Mouse (Mus musculus): Measurements from ENCODE around the gene Olfr146. TPM values are rescaled to one million over a fixed set of nuclear protein-coding genes. Genes with fewer than 3 reads are reported as not detected.

Olfr146 gene
- total RNA-seq (2021), result not detected
- long read RNA-seq, experiment 1, result 0 reads
- long read RNA-seq, experiment 2, result 0 reads

DNA sequence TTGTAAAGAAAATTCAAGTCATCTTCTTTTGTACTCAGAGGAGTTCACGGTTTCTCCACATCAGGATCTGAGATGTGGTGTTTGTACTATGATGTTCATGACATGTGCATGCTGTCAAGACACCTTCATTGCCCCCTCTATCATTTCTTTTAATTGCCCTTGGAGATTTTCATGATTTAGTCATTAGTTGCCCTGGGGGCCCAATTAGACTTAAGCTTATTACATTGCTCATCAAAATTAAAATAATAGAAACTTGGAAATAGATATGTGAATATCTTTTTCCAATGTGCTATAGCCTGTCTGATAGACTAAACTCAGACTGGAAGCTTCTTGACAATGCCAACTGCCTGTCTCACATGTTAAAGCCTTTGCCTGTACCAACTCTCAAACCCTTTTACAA, at the start of gene Olfr146:
Gene Olfr146, minus strand, starts transcription at position 101 of the 400 bp plus-strand sequence.
- TF ChIP-seq CTCF (IDR thresholded peaks at IDR 0.05), result no peak
- no peak within 1 kb of the TSS for H3K27ac ChIP-seq
- intact Hi-C loops (cut with DNase I), result no loop called here
- no peak for DNase-seq
- no peak within 1 kb of the TSS for H3K4me3 ChIP-seq

DNA sequence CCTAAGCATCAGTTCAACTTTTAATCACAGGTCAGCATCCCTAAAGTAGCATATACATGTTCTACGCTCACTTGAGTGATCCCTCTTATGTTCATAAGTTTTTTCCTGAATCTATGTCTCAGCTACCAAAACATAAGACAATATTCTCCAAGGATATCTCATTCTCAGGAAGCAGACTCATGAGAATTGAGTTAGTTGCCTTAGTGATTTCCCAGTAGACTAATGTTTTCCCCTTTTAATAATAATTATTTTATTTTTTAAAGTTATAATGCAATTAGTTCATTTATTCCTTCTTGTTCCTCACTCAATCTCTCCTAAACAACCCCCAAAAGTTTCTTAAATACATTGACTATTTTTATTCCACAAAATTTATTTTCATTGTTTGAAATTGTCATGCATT, 41.7 kb upstream of the Olfr146 start, which contains the start of gene Olfr937:
Gene Olfr937, minus strand, starts transcription at position 101 of the 400 bp plus-strand sequence.
- Histone ChIP-seq H3K4me3 (no peak within 1 kb of the TSS), H3K27ac (no peak within 1 kb of the TSS)
- TF ChIP-seq CTCF (IDR thresholded peaks at IDR 0.05), result no peak
- DNase-seq, result no peak
- intact Hi-C loops (cut with DNase I), result no loop called here

DNA sequence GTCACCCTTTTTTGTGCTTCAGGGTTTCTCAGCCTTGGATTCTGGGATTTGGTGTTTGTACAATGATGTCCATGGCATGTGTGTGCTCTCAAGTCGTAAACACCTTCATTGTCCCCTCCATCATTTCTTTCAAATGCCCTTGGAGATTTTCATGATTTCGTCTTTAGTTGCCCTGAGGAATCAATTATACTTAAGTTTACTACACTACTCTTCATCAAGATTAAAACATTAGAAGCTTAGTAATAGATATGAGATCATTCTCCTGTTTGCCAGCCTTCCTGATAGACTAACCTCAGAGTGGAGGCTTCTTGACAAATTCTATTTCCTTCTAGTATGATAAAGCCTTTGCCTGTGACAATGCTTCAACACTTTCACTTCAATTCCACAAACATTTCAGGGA, 23.6 kb downstream of the Olfr146 start, which contains the start of gene Olfr935:
Gene Olfr935, minus strand, starts transcription at position 101 of the 400 bp plus-strand sequence.
- Histone ChIP-seq H3K27ac (no peak within 1 kb of the TSS), H3K4me3 (no peak within 1 kb of the TSS)
- no peak for TF ChIP-seq CTCF (IDR thresholded peaks at IDR 0.05)
- intact Hi-C loops (cut with DNase I), result no loop called here
- DNase-seq, result no peak

DNA sequence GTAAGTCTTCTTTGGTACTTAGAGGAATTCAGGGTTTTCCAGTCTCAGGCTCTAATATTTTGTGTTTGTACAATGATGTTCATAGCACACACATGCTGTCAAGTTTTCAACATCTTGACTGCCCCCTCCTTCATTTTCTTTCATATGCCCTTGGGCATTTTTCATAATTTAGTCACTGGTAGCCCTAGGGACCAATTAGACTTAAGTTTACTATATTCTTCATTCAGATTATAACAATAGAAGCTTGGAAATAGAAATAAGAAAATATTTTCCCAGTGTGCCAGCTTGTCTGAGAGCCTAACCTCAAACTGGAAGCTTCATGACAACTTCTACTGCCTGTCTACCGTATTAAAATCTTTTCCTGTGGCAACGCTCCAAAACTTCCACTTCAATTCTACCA, 35.0 kb downstream of the Olfr146 start, which contains the start of gene Olfr934:
Gene Olfr934, minus strand, starts transcription at position 101 of the 400 bp plus-strand sequence.
- H3K27ac ChIP-seq, result no peak within 1 kb of the TSS
- TF ChIP-seq CTCF (IDR thresholded peaks at IDR 0.05), result no peak
- DNase-seq, result no peak
- intact Hi-C loops (cut with DNase I), result no loop called here
- H3K4me3 ChIP-seq, result no peak within 1 kb of the TSS

DNA sequence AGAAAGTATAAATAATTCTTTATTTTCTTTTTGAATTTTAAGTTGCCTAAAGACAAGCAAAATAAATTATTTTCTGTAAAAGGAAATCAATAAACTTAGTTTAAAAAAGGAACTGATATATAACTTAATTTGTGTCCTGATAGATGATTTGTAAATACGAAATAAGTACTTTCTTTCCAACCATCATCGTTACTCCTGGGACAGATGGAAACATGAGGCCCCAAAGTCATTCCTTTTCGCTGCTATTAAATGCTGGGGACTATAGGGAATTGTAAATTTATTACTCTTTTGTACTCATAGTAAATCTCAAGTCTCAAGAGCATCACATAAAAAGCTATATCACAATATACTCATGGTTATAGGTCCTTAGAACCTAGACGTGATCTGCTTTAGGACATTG, 51.2 kb downstream of the Olfr146 start, which contains the start of gene Olfr933:
Gene Olfr933, plus strand, starts transcription at position 301 of the 400 bp plus-strand sequence.
- intact Hi-C loops (cut with DNase I), result no loop called here
- Histone ChIP-seq H3K27ac (no peak within 1 kb of the TSS), H3K4me3 (no peak within 1 kb of the TSS)
- no peak for TF ChIP-seq CTCF (IDR thresholded peaks at IDR 0.05)
- DNase-seq, result no peak

Small RNAs within 50 kb of the gene (microRNA-seq; reads per million reads assigned to microRNA genes)
- gene Gm25529, result not detected

Other genes with a start within 250 kb of the Olfr146 start
- not detected for gene Olfr922, start 208.8 kb downstream of the Olfr146 start, total RNA-seq (2021)
- gene Olfr923, start 196.8 kb downstream of the Olfr146 start, total RNA-seq (2021), result not detected
- gene Olfr924, start 178.9 kb downstream of the Olfr146 start, total RNA-seq (2021), result not detected
- not detected for gene Olfr26, start 168.3 kb downstream of the Olfr146 start, total RNA-seq (2021)
- gene Olfr926, start 146.3 kb downstream of the Olfr146 start, total RNA-seq (2021), result not detected
- not detected for gene Olfr930, start 93.6 kb downstream of the Olfr146 start, total RNA-seq (2021)
- not detected for gene Olfr933, start 51.1 kb downstream of the Olfr146 start, total RNA-seq (2021)
- not detected for gene Olfr934, start 35.1 kb downstream of the Olfr146 start, total RNA-seq (2021)
- not detected for gene Olfr935, start 23.7 kb downstream of the Olfr146 start, total RNA-seq (2021)
- not detected for gene Olfr937, start 41.6 kb upstream of the Olfr146 start, total RNA-seq (2021)
- gene Olfr938, start 55.5 kb upstream of the Olfr146 start, total RNA-seq (2021), result not detected
- not detected for gene Olfr27, start 104.8 kb upstream of the Olfr146 start, total RNA-seq (2021)
- not detected for gene Olfr943, start 142.9 kb upstream of the Olfr146 start, total RNA-seq (2021)
- gene Olfr944, start 178.5 kb upstream of the Olfr146 start, total RNA-seq (2021), result not detected
- gene Olfr1537, start 226.6 kb upstream of the Olfr146 start, total RNA-seq (2021), result not detected